Mouse (Mus musculus) brain, embryonic 18.5 days (tissue): ENCODE measurements around the gene Larp4b.

Source experiments
- DNase-seq: peaks from one replicate; pipeline ENCODE4 v3.0.0-alpha.2; 2012; ENCODE audit warnings: low read depth, low spot score

Gene Larp4b

GRCm38 (mm10) chr13:9122045-9122444 is 28.4 kb downstream of the Larp4b start:
- no peak for DNase-seq

GRCm38 (mm10) chr13:9125193-9125592 is 31.5 kb downstream of the Larp4b start:
- no peak for DNase-seq

GRCm38 (mm10) chr13:9127715-9128114 is 34.0 kb downstream of the Larp4b start:
- DNase-seq: no peak

- no peak for DNase-seq
Observed at GRCm38 (mm10) chr13:9128707-9129314, 35.1 kb downstream of the Larp4b start.

GRCm38 (mm10) chr13:9134421-9134820 is 40.7 kb downstream of the Larp4b start:
- DNase-seq: no peak

- no peak for DNase-seq
Observed at GRCm38 (mm10) chr13:9136088-9136487, 42.4 kb downstream of the Larp4b start.

GRCm38 (mm10) chr13:9136733-9137132 is 43.1 kb downstream of the Larp4b start:
- DNase-seq: no peak

- no peak for DNase-seq
Observed at GRCm38 (mm10) chr13:9139466-9139991, 45.8 kb downstream of the Larp4b start.

GRCm38 (mm10) chr13:9140204-9140603 is 46.5 kb downstream of the Larp4b start:
- DNase-seq: no peak

GRCm38 (mm10) chr13:9142371-9142770 is 48.7 kb downstream of the Larp4b start:
- DNase-seq: no peak

- DNase-seq: no peak
Observed at GRCm38 (mm10) chr13:9148830-9149229, 55.1 kb downstream of the Larp4b start.

GRCm38 (mm10) chr13:9149473-9150217 is 56.0 kb downstream of the Larp4b start:
- no peak for DNase-seq

GRCm38 (mm10) chr13:9151100-9151499 is 57.4 kb downstream of the Larp4b start:
- no peak for DNase-seq

- no peak for DNase-seq
Observed at GRCm38 (mm10) chr13:9151619-9152018, 57.9 kb downstream of the Larp4b start.

GRCm38 (mm10) chr13:9152267-9152666 is 58.6 kb downstream of the Larp4b start:
- DNase-seq: no peak

- DNase-seq: no peak
Observed at GRCm38 (mm10) chr13:9153803-9154202, 60.1 kb downstream of the Larp4b start.

- DNase-seq: no peak
Observed at GRCm38 (mm10) chr13:9159282-9159681, 65.6 kb downstream of the Larp4b start.

- no peak for DNase-seq
Observed at GRCm38 (mm10) chr13:9162888-9163287, 69.2 kb downstream of the Larp4b start.

- DNase-seq: no peak
Observed at GRCm38 (mm10) chr13:9167842-9168241, 74.2 kb downstream of the Larp4b start.

- DNase-seq: no peak
Observed at GRCm38 (mm10) chr13:9169616-9170015, 75.9 kb downstream of the Larp4b start.

GRCm38 (mm10) chr13:9170726-9171125 is 77.0 kb downstream of the Larp4b start:
- DNase-seq: no peak

- no peak for DNase-seq
Observed at GRCm38 (mm10) chr13:9173414-9173813, 79.7 kb downstream of the Larp4b start.

- DNase-seq: no peak
Observed at GRCm38 (mm10) chr13:9175171-9175570, 81.5 kb downstream of the Larp4b start.
